Mouse (Mus musculus): ENCODE results near the gene Sun5.

The Sun5 gene

DNA sequence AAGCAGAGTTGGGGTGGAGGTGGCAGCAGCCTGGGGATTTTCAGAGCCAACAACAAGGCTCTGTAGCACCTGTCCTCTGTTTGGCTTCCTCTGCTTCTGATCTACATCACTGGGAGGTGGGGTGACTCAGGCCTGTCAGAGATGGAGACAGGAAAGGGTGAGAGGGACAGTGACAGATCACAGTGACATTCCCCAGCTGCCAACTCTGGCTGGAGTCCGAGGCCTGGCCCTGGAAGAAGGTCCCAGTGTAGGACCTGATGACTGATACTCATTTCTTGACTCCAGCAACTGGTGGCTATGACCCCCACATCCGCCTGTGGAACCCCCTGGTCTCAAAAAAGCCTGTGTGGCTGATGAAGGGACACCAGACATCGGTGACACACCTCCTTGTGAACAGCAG is 61.0 kb downstream of the Sun5 start:
- no peak for DNase-seq (ENCODE audit: low spot score)

GRCm38 (mm10) chr2:153808841-153809240 is 62.0 kb downstream of the Sun5 start:
- no peak for DNase-seq (ENCODE audit: low spot score)

DNA sequence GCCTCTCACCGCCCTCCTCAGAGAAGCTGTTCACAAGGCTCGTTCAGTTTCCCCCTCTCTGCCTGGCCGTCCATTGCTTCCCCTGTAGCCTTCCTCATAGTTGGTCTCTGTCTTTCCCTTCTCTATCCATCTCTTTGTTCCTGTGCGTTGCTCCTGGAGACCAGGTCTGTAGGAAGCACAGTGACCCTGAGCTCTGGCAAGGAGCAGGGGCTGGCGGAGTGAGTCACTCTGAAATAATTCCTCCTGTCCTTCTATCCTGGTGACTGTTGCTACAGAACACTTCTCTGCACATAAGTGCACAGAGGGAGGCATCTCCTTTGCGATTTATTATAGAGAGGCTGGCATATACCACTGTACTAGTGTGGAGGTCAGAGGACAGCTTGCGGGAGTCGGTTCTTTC is 62.7 kb downstream of the Sun5 start:
- DNase-seq (ENCODE audit: low spot score) = no peak

DNA sequence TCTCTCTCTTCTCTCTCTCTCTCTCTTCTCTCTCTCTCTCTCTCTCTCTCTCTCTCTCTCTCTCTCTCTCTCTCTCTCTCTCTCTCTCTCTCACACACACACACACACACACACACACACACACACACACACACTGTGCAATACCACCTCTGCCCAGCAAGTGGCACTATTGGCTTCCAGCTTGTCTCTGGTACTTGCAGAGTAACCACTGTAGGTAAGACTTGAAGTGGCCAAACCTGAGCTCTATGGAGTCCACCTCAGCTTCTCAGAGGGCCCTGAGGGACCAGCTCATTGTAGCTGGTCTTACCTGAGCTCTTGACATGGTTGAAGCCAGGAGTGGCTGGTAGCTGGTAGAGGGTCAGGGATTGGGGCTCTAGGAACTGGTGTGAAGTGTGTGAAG is 63.4 kb downstream of the Sun5 start:
- DNase-seq (ENCODE audit: low spot score) = peak; percentile 14
